Mouse (Mus musculus) heart, postnatal 0 days (tissue): Measurements from ENCODE around the gene Robo1. TPM values are rescaled to one million over a fixed set of nuclear protein-coding genes. Genes with fewer than 3 reads are reported as not detected.

Experiments
- ATAC-seq: fragments of 200-750 bp; cut with Nextera tagmentation; 2 replicates; pipeline ENCODE4 v1.8.0; 2017; ENCODE audit warnings: low read depth, moderate number of reproducible peaks, moderate library complexity; ENCODE audit not compliant: insufficient read depth
- DNase-seq: peaks from one replicate; pipeline ENCODE4 v3.0.0-alpha.2; 2016; ENCODE audit warnings: low spot score
- H3K27ac ChIP-seq: fragments of 300-500 bp; sonication (generic); 2 replicates; pipeline ENCODE4 v1.5.1; 2014; ENCODE audit warnings: low read depth, mild to moderate bottlenecking
- H3K27me3 ChIP-seq: fragments of 300-500 bp; sonication (generic); 2 replicates; pipeline ENCODE4 v1.6.1; 2014; ENCODE audit warnings: low read length, mixed read lengths; ENCODE audit not compliant: control insufficient read depth, insufficient read depth
- H3K36me3 ChIP-seq: fragments of 300-500 bp; sonication (generic); replicated peaks from 2 replicates; pipeline ENCODE4 v1.6.1; 2014; ENCODE audit warnings: low read length, mixed read lengths; ENCODE audit not compliant: control insufficient read depth, insufficient read depth
- H3K4me1 ChIP-seq: fragments of 300-500 bp; sonication (generic); 2 replicates; pipeline ENCODE4 v1.6.1; 2014; ENCODE audit warnings: antibody characterized with exemption; ENCODE audit not compliant: control insufficient read depth, insufficient read depth
- H3K4me2 ChIP-seq: fragments of 300-500 bp; sonication (generic); 2 replicates; pipeline ENCODE4 v1.6.1; 2014; ENCODE audit warnings: low read depth, mild to moderate bottlenecking, low read length, moderate library complexity
- H3K4me3 ChIP-seq: fragments of 300-500 bp; sonication (generic); 2 replicates; pipeline ENCODE4 v1.5.1; 2014; ENCODE audit warnings: low read depth, low read length
- H3K9ac ChIP-seq: fragments of 300-500 bp; sonication (generic); replicated peaks from 2 replicates; pipeline ENCODE4 v1.6.1; 2014; ENCODE audit warnings: low read depth, low read length, mixed read lengths
- H3K9me3 ChIP-seq: fragments of 300-500 bp; sonication (generic); replicated peaks from 2 replicates; pipeline ENCODE4 v1.6.1; 2016; ENCODE audit warnings: low read length; ENCODE audit not compliant: control insufficient read depth
- CTCF ChIP-seq: IDR thresholded peaks from 2 replicates; pipeline ENCODE4 v1.5.1; 2016; ENCODE audit warnings: antibody characterized with exemption, control low read depth, low read depth
- EP300 ChIP-seq: IDR thresholded peaks from 2 replicates; pipeline ENCODE4 v1.6.1; 2016; ENCODE audit warnings: antibody characterized with exemption, low read depth
- WGBS: fragments of 180-500 bp; shearing (Covaris S2); extraction: QIAGEN DNeasy Blood & Tissue Kit; methylation state at CpG from one replicate; pipeline ENCODE4 v1.1.7; 2014; 5-methylcytosine and 5-hydroxymethylcytosine counted together
- polyA plus RNA-seq: library from polyadenylated mRNA; unstranded; fragments of >200 nt; fragmentation: Nextera tagmentation; extraction: Ambion mirVana; gene quantifications from 2 replicates; pipeline ENCODE4 v1.2.1, GENCODE M21; 2015
- total RNA-seq: library from RNA; depleted of rRNA; stranded (reverse); fragments of >200 nt; gene quantifications from 2 replicates; pipeline ENCODE4 v1.2.3, GENCODE M21; 2014; ENCODE audit warnings: low replicate concordance

The Robo1 gene
- total and polyA plus RNA-seq, 2 experiments from 2014 or later = 2.8 to 4.0 TPM

DNA sequence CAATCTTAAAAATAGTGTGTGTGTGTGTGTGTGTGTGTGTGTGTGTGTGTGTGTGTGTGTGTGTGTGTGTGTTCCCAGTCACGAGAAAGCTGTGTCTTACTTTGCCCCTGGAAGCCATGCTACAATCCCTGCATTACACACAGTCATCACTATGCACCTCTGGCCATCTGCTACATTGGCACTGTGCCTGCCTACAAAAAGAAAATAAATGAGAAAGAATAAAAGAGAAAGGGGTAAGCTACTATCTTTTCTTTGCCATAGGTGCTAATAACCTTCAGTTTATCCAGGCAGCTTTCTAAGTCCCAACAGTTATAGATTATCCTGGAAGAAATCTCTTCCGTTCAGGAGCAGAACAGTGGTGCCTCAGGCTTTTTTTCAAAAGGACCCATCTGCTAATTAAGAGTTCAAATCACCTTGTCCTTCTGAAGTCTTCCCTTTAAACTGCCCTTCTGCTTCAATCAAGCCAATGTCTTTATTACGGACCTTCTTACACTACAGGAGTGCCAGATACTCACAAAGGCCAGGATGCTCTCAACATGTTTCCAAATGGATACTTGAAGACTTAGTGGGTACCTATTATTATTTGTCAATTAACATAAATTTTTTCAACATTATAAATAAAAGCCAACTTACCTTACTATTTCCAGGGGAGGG lies 277.2 kb downstream of the Robo1 start:
- H3K27ac ChIP-seq = no peak overlapping the region
- H3K4me1 ChIP-seq = no peaks in the 10 kb centered on the region
- ATAC-seq = no peak
- no peak overlapping the region for H3K4me3 ChIP-seq
- no peaks in the 10 kb centered on the region for H3K36me3 ChIP-seq
- H3K9ac ChIP-seq = no peak overlapping the region
- 66% methylated on average over 3 of the region's 3 CpGs for WGBS
- H3K9me3 ChIP-seq = no peaks in the 10 kb centered on the region
- no peaks in the 10 kb centered on the region for H3K27me3 ChIP-seq
- no peak overlapping the region for H3K4me2 ChIP-seq
- TF ChIP-seq CTCF = no peak
- TF ChIP-seq EP300 = no peak
- no peak for DNase-seq

DNA sequence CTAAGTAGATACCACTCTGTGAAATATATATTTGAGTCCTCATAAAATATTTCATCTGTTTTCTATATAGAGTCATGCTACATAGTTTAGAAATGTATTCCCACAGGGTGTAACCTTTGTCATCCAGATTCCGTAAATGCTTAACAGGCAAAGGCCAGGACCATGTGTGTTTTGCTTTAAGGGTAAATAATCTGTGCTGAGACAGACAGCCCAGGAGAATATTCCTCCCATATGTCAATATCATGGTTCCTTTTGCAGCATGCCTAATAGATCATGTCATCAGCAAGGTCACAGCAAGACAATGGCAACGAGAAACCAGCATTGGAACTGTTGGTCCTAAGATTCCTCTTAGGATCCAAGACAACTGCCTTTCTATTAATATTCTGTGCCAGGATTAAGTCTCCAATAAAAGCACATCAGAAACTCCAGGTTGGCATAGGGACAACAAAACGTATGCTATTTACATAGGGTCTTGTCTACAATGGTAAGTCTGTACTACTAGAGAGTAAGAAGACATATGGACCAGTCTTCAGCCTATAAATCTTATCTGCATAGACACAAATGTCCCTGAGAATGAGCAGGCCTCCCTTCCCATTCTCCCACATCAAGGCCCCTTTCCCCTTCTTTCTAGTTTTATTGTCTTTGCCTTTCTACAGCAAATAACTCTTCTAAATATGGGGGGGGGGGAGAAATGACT lies 279.4 kb downstream of the Robo1 start:
- no peaks in the 10 kb centered on the region for H3K4me1 ChIP-seq
- H3K36me3 ChIP-seq = no peaks in the 10 kb centered on the region
- H3K27ac ChIP-seq = no peak overlapping the region
- no peaks in the 10 kb centered on the region for H3K27me3 ChIP-seq
- H3K9ac ChIP-seq = no peak overlapping the region
- no peak overlapping the region for H3K4me2 ChIP-seq
- DNase-seq = no peak
- WGBS = 63% methylated on average over 3 of the region's 3 CpGs
- ATAC-seq = no peak
- TF ChIP-seq EP300 (no peak), CTCF (no peak)
- H3K9me3 ChIP-seq = no peaks in the 10 kb centered on the region
- no peak overlapping the region for H3K4me3 ChIP-seq

DNA sequence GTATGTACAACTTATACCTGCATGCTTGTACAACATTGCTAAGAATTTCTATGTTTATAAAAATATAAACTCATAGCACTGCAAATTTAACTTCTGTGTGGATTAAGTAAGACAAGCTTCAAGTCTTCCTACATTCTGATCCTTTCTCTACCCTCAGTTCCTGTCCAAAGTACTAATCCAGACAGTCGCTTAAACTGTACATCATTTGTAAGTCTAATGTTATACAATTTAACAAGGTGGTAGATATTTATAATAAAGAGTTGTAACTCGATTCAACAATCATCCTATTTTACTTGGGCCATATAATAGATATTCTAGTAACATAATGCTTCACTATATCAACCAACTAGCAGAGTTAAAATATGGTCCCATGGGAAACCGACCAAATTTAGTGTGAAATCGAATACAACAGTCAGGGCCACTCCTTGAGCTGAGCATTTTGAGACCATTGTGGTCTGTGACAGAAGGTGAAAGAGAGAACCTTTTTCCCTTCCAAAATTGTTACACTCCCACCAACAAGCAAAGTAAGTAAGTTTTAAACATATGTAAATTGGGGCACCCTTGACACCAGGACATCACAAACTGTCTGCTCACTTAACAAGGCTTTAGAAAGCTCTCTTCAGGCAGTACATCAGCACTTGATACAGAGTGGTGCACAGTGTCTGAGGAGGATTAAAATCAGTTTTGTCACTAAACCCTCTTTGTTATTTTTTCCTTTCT lies 295.5 kb downstream of the Robo1 start:
- Histone ChIP-seq H3K9me3 (no peaks in the 10 kb centered on the region), H3K4me2 (no peak overlapping the region), H3K36me3 (no peaks in the 10 kb centered on the region), H3K4me1 (no peaks in the 10 kb centered on the region), H3K27me3 (no peaks in the 10 kb centered on the region), H3K9ac (no peak overlapping the region), H3K27ac (no peak overlapping the region), H3K4me3 (no peak overlapping the region)
- 77% methylated on average over 4 of the region's 4 CpGs for WGBS
- ATAC-seq (no peak), DNase-seq (no peak)
- no peak for TF ChIP-seq CTCF
- no peak for TF ChIP-seq EP300

DNA sequence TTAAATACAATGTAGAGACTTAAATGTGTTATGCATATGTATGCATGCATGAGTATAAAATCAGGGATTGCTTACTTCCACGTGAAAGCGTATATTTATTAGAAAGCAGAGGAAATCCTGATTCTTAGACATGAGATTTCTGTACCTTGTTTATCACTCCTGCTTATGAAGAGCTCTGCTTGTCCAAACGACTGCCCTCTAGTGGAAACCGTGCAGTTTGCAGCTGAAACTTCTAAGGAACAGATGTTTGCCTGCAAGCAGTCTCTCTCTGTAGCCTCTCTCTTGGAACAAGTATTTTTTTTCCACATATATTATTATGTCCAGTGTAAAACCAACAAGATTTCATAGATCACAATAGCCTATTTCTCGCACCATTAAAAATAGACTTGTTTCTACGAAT lies 297.0 kb downstream of the Robo1 start:
- H3K9me3 ChIP-seq = no peaks in the 10 kb centered on the region
- H3K4me3 ChIP-seq = no peak overlapping the region
- TF ChIP-seq CTCF (peak; percentile 80), EP300 (no peak)
- H3K4me2 ChIP-seq = no peak overlapping the region
- DNase-seq (peak; percentile 59), ATAC-seq (no peak)
- WGBS = 22% methylated on average over 6 of the region's 6 CpGs
- H3K27ac ChIP-seq = no peak overlapping the region
- no peak overlapping the region for H3K9ac ChIP-seq
- H3K4me1 ChIP-seq = no peaks in the 10 kb centered on the region
- no peaks in the 10 kb centered on the region for H3K27me3 ChIP-seq
- H3K36me3 ChIP-seq = no peaks in the 10 kb centered on the region

DNA sequence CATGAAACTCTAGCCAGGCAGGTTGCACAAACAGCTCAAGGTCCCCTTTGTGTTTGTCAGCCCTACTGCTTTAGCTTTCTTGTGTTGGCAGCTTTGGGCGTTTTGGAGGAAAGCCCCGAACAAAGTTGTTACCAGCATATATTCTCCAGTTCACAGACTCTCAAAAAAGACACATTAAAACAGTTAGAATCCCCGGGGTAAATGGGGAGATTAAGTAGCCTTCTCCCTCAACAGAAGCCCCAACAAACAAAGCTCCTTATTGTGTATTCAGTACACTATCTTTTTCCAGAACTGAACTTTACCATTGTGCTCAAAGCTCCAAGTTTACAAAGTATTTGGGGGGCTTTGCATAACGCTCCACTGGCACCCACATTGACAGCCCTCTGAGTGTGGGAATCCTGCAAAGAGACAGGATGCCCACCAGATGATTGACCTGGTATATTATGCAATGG lies 302.6 kb downstream of the Robo1 start:
- H3K4me1 ChIP-seq = no peaks in the 10 kb centered on the region
- H3K36me3 ChIP-seq = no peaks in the 10 kb centered on the region
- no peaks in the 10 kb centered on the region for H3K27me3 ChIP-seq
- ATAC-seq (no peak), DNase-seq (no peak)
- 56% methylated on average over 4 of the region's 4 CpGs for WGBS
- H3K4me2 ChIP-seq = no peak overlapping the region
- H3K9ac ChIP-seq = no peak overlapping the region
- H3K4me3 ChIP-seq = no peak overlapping the region
- TF ChIP-seq CTCF = no peak
- no peak for TF ChIP-seq EP300
- H3K27ac ChIP-seq = no peak overlapping the region
- H3K9me3 ChIP-seq = no peaks in the 10 kb centered on the region
